Mouse (Mus musculus): ENCODE measurements around the gene Lsp1.

Gene Lsp1

DNA sequence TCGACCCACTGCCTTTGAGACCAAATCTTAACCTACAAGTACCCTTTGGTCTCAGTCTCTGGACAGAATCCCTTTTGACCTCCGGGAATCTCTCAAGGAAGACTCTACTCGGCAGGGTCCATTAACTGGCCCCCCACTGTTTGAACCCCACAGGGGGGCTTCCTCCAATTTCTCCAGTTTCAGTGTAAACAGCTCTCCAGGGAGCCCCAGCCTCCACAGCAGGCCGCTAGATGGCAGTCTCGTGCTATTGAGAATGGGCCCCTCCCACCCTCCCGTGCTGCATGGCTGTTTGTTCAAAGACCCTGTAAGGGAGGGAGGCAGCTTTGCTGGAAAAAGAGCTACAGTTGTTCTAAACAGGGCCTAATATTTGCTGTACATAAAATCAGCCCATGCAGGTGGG, 77.3 kb downstream of the Lsp1 start:
- DNase-seq (ENCODE audit: low read depth, low spot score), result peak; percentile 61

DNA sequence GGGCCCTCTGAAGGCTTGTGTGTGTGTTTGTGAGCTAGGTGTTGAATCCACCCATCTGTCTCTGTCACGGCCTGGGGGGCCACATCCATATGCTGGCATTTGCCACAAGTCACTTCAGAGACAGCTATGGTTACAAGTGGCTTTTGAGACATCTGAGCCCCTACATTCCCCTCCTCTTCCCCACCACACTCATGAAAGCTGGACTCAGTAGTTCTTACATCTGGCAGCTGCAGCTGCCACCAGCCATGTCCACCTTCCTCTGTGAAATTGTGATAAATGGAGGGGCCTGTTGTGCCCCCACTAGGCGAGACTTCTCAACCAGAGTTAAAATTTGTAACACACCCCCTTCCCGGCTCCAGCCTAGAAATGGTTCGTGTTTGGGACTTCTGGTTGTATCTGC, 77.7 kb downstream of the Lsp1 start:
- no peak for DNase-seq (ENCODE audit: low read depth, low spot score)

DNA sequence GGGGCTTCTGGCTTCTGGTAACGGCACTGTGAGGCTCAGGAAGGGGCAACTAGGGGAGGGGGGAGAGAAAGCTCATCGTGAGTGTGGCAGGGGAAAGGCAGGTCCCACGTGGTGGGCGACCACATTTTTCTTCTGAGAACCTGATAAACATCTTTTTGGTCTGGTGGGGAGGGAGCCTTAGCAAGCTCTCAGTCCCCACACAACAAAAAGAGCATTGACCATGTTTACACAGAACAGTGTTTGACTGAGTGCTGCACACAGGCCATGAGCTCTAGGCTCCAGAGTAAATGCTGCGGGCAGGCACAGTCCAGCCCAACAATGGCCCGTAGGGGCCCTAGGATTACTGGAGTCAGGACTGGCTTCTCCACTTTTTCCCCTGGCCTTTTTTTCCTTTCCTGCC, 78.2 kb downstream of the Lsp1 start:
- no peak for DNase-seq (ENCODE audit: low read depth, low spot score)

DNA sequence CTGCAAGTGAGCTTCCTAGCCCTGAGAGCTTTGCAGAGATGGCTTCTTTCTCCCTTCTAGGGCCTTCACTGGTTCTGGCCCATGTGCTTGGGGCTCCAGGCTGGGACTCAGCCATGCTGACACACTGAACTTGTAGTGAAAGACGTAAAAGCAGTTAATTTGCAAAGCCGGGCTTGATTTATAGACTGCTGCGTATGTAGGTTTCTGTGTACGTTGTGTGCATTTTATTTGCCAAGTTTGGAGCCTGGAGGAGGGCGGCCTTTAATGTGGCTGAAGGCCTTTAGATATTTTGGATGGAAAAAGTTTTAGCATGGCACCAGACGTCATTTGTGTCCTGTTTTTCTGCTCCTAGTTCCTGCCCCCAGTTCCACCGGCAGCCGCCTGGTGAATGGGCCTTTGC, 79.2 kb downstream of the Lsp1 start:
- no peak for DNase-seq (ENCODE audit: low read depth, low spot score)

DNA sequence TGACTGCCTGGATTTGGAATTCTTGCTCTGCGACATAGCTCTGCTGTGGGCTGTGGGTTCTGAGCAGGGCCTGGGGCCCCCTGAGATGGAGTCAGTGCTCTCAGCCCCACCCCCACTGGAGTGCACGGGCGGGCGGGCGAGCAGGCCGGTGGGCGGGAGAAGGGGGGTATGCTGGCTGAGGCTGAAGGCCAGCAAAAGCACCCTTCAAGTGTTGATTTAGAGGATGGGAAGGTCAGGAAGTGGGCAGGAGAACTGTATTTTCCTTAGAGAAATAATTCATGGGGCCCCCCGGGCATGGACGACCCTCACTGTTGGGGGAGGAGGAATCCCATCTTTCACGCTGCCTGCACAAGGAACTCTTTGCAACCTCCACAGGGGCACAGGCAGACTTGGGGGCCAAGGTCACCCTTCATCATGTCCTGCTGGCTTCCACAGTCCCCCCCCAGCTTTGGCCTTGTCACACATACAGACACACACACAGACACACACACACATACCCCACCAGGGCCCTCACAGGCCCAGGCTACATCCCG, 82.2 kb downstream of the Lsp1 start:
- no peak for DNase-seq (ENCODE audit: low read depth, low spot score)

All from 3T3-L1 (cell line).